Mouse (Mus musculus) kidney, postnatal 0 days (tissue): ENCODE results near the gene Patj. TPM values are rescaled to one million over a fixed set of nuclear protein-coding genes. Genes with fewer than 3 reads are reported as not detected.

Experiments
- ATAC-seq: fragments of 200-750 bp; cut with Nextera tagmentation; replicated peaks from 2 replicates; pipeline ENCODE4 v1.8.0; 2017; ENCODE audit warnings: low read depth, moderate number of reproducible peaks, moderate TSS enrichment, moderate library complexity; ENCODE audit not compliant: low FRiP score
- DNase-seq: peaks from one replicate; pipeline ENCODE4 v3.0.0-alpha.2; 2016; ENCODE audit warnings: low spot score
- H3K27ac ChIP-seq: fragments of 300-500 bp; sonication (generic); 2 replicates; pipeline ENCODE4 v1.5.1; 2014; ENCODE audit warnings: mild to moderate bottlenecking
- H3K27me3 ChIP-seq: fragments of 300-500 bp; sonication (generic); 2 replicates; pipeline ENCODE4 v1.6.1; 2014; ENCODE audit warnings: low read length, mixed read lengths; ENCODE audit not compliant: insufficient read depth
- H3K36me3 ChIP-seq: fragments of 300-500 bp; sonication (generic); 2 replicates; pipeline ENCODE4 v1.6.1; 2014; ENCODE audit warnings: low read length, mixed read lengths; ENCODE audit not compliant: insufficient read depth
- H3K4me1 ChIP-seq: fragments of 300-500 bp; sonication (generic); replicated peaks from 2 replicates; pipeline ENCODE4 v1.6.1; 2014; ENCODE audit warnings: antibody characterized with exemption, low read length, mixed read lengths; ENCODE audit not compliant: insufficient read depth
- H3K4me2 ChIP-seq: fragments of 300-500 bp; sonication (generic); 2 replicates; pipeline ENCODE4 v1.6.1; 2014; ENCODE audit warnings: mild to moderate bottlenecking, low read length, moderate library complexity, mixed read lengths
- H3K4me3 ChIP-seq: fragments of 300-500 bp; sonication (generic); replicated peaks from 2 replicates; pipeline ENCODE4 v1.5.1; 2014; ENCODE audit warnings: low read depth, low read length
- H3K9ac ChIP-seq: fragments of 300-500 bp; sonication (generic); 2 replicates; pipeline ENCODE4 v1.6.1; 2014; ENCODE audit warnings: low read depth, low read length
- H3K9me3 ChIP-seq: fragments of 300-500 bp; sonication (generic); replicated peaks from 2 replicates; pipeline ENCODE4 v1.6.1; 2016; ENCODE audit warnings: low read length, inconsistent platforms, mixed read lengths
- CTCF ChIP-seq: IDR thresholded peaks from 2 replicates; pipeline ENCODE4 v1.5.1; 2016; ENCODE audit warnings: antibody characterized with exemption, low read depth, mild to moderate bottlenecking, moderate library complexity
- WGBS: fragments of 180-500 bp; shearing (Covaris S2); extraction: QIAGEN DNeasy Blood & Tissue Kit; methylation state at CpG from one replicate; pipeline ENCODE4 v1.1.7; 2014; 5-methylcytosine and 5-hydroxymethylcytosine counted together
- polyA plus RNA-seq: library from polyadenylated mRNA; unstranded; fragments of >200 nt; fragmentation: Nextera tagmentation; extraction: Ambion mirVana; gene quantifications from 2 replicates; pipeline ENCODE4 v1.2.1, GENCODE M21; 2015

Patj gene
- polyA plus RNA-seq, 1 experiment from 2014 or later = 15.2 TPM

DNA sequence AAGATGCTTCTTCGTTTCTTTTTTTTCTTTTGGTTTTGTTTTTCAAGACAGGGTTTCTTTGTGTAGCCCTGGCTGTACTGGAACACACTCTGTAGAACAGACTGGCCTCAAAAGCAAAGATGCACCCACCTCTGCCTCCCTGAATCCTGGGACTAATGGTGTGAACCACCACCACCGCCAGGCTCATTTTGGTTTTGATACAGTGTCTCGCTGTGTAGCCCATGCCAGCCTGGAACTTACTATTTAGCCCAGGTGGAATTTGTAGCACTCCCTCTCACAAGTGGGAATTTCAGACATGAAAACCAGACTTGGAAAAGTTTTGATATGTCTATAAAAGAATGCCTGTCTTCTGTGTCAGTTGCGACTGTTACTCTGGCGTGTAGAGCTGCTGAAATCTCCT lies 154.5 kb downstream of the Patj start:
- 93% methylated on average over 5 of the region's 5 CpGs for WGBS

GRCm38 (mm10) chr4:98555666-98556065 lies 160.1 kb downstream of the Patj start:
- TF ChIP-seq CTCF = no peak
- H3K4me1 ChIP-seq = no peaks in the 10 kb centered on the region
- H3K9me3 ChIP-seq = no peaks in the 10 kb centered on the region
- DNase-seq (no peak), ATAC-seq (no peak)
- no peak overlapping the region for H3K27ac ChIP-seq
- 96% methylated on average over 2 of the region's 2 CpGs for WGBS
- H3K27me3 ChIP-seq = no peaks in the 10 kb centered on the region
- no peak overlapping the region for H3K4me2 ChIP-seq
- no peak overlapping the region for H3K4me3 ChIP-seq
- H3K9ac ChIP-seq = no peak overlapping the region
- no peaks in the 10 kb centered on the region for H3K36me3 ChIP-seq

More for the DNA sequence above, 154.5 kb downstream of the Patj start:
- H3K4me3 ChIP-seq = no peak overlapping the region
- H3K27me3 ChIP-seq = no peaks in the 10 kb centered on the region
- H3K4me1 ChIP-seq = no peaks in the 10 kb centered on the region
- no peaks in the 10 kb centered on the region for H3K9me3 ChIP-seq
- no peak overlapping the region for H3K27ac ChIP-seq
- TF ChIP-seq CTCF = no peak
- no peak for DNase-seq
- no peak overlapping the region for H3K9ac ChIP-seq
- no peak for ATAC-seq
- H3K4me2 ChIP-seq = no peak overlapping the region
- no peaks in the 10 kb centered on the region for H3K36me3 ChIP-seq

GRCm38 (mm10) chr4:98556449-98556848 lies 160.9 kb downstream of the Patj start:
- ATAC-seq (no peak), DNase-seq (no peak)
- Histone ChIP-seq H3K9ac (no peak overlapping the region), H3K9me3 (no peaks in the 10 kb centered on the region), H3K4me3 (no peak overlapping the region), H3K27ac (no peak overlapping the region), H3K4me1 (no peaks in the 10 kb centered on the region), H3K27me3 (no peaks in the 10 kb centered on the region), H3K36me3 (no peaks in the 10 kb centered on the region), H3K4me2 (no peak overlapping the region)
- TF ChIP-seq CTCF = no peak
- WGBS = 91% methylated on average over 6 of the region's 6 CpGs

- no peak for DNase-seq
- no peak overlapping the region for H3K4me2 ChIP-seq
- no peaks in the 10 kb centered on the region for H3K9me3 ChIP-seq
- TF ChIP-seq CTCF = no peak
- no peaks in the 10 kb centered on the region for H3K36me3 ChIP-seq
- whole genome bisulfite sequencing = 84% methylated on average over 13 of the region's 13 CpGs
- H3K4me1 ChIP-seq = no peaks in the 10 kb centered on the region
- no peak overlapping the region for H3K9ac ChIP-seq
- H3K27me3 ChIP-seq = no peaks in the 10 kb centered on the region
- H3K27ac ChIP-seq = no peak overlapping the region
- no peak for ATAC-seq
- no peak overlapping the region for H3K4me3 ChIP-seq
These were observed 161.6 kb downstream of the Patj start for GRCm38 (mm10) chr4:98557192-98557591.

- Histone ChIP-seq H3K9ac (no peak overlapping the region), H3K4me2 (no peak overlapping the region), H3K36me3 (no peaks in the 10 kb centered on the region), H3K4me1 (0 out of 2 replicates have a peak, but pooled peaks cover 5% of the 10 kb centered on the region), H3K9me3 (no peaks in the 10 kb centered on the region), H3K27ac (no peak overlapping the region), H3K27me3 (no peaks in the 10 kb centered on the region), H3K4me3 (no peak overlapping the region)
- WGBS = 46% methylated on average over 9 of the region's 9 CpGs
- ATAC-seq = no peak
- DNase-seq = peak; percentile 44
- no peak for TF ChIP-seq CTCF
These were observed 164.7 kb downstream of the Patj start for GRCm38 (mm10) chr4:98560196-98560830.

DNA sequence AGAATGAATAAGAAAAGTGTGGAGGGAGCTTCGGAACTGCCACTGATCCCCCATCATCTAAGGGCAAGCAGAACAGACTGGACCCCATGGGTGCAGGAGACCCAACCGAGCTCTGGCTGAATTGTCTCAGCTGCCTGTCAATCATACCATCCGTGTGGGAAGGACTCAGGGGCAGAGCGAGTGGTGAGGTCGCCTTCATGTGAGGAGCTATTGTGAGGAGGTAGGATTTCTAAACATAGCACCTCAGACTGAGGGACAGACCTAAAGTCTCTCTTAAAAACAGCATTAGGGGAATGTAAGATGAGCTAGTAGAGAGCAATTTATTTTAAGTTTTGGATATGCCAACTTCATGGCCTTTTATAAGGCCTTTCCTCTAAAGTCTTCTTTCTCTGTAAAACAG lies 167.5 kb downstream of the Patj start:
- ATAC-seq = no peak
- Histone ChIP-seq H3K4me3 (no peak overlapping the region), H3K27me3 (no peaks in the 10 kb centered on the region), H3K27ac (no peak overlapping the region), H3K4me1 (0 out of 2 replicates have a peak, but pooled peaks cover 5% of the 10 kb centered on the region), H3K9me3 (no peaks in the 10 kb centered on the region), H3K4me2 (no peak overlapping the region), H3K9ac (no peak overlapping the region), H3K36me3 (no peaks in the 10 kb centered on the region)
- no peak for TF ChIP-seq CTCF
- WGBS = 70% methylated on average over 5 of the region's 5 CpGs
- DNase-seq = no peak
